Mouse (Mus musculus): ENCODE results near the gene Arhgap24.

The Arhgap24 gene

DNA sequence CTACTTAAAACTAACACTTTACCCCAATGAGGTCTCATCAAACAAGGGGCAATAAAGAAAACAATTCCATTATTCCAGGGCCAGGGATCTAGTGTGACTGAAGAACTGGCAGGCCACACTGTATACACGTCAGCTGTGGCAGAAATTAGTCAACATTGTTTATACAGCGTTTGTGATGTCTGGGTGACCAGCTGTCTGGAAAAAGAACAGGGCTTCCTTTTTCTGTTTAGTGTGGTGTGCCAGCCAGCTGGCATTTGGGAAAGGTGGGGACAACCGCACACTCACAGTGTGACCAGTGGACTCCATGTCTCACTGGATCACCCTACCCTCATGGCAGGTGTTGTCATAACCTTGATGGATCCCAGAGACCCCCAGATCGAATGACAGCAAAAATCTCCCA is 302.4 kb downstream of the Arhgap24 start:
- DNase-seq (ENCODE audit: inconsistent age in 2 of 2, low spot score in 1 of 2): peak in 1 of 2 experiments; percentile 13

DNA sequence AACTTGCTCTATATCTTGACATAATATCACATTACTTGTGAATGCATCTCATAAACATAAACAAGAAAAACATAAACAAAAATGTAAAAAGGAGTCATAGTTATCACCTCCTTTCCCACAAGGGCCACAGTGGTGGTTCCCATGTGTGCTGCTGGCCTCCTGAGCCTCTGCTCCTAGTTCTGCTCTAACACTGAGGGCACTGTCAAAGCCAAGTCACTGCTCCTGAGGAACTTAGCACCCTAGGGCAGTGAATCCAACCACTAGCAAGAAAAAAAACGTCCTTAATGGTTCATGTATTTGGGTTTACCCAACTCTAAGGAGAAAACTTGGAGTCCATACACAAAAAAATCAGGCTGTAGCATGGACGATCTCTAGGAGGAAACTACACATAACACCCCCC is 304.9 kb downstream of the Arhgap24 start:
- no peak for DNase-seq (ENCODE audit: inconsistent age in 2 of 2, low spot score in 1 of 2)

DNA sequence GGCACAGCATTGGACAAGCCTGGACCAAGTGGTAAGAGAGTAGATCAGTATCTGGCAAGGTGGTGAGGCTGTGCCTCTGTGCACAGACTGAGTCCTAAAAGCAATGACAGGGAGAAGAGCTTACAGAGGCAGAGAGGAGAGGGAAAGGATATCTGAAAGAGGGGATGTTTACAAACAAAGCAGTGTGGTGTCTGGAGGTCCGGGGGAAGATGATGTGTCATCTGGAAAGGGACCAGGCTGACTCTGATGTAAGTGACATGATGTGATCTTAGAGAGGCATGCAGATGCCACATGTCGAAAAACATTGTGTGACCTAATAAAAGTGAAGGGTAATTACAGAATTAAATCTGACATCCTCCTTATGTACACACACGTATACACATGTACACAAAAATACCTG is 307.2 kb downstream of the Arhgap24 start:
- peak in 1 of 2 experiments; percentile 11 for DNase-seq (ENCODE audit: inconsistent age in 2 of 2, low spot score in 1 of 2)

DNA sequence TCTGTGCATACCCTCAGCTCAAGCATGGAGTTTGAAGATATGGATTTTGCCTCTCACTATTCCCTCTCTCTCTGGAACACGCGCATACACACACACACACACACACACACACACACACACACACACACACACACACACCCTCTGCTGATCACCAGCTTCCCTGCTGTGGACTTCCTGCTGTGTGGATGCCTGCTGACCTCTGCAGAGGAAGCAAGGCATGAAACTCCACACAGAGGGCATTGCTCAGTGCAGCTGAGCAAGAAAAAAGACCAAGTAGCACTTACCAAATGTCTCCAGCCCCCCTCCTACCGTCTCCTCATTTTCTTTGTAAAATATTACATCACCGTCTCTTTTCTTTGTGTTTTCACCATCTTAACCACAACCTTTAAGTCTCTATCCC is 310.1 kb downstream of the Arhgap24 start:
- no peak for DNase-seq (ENCODE audit: inconsistent age in 2 of 2, low spot score in 1 of 2)

DNA sequence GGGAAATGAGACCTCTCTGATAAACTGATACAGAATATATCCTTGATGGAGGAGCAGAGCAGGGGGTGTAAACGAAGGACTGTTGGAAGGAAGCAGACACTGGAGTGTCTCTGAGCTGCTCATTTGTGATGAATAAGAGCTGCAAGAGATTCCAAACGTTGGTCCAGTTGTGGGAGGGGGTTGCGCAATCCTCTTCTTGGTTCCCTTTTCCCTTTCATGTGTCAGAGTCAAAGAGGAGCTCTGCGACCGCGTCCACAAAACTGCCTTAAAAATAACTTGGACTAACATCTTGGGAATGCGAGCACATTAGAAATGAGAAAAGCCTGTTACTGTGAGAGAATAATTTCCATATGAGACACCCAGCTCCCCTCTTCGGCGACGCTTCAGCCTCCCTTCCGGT is 312.3 kb downstream of the Arhgap24 start:
- DNase-seq (ENCODE audit: inconsistent age in 2 of 2, low spot score in 1 of 2): peak; percentile 15 to 54

DNA sequence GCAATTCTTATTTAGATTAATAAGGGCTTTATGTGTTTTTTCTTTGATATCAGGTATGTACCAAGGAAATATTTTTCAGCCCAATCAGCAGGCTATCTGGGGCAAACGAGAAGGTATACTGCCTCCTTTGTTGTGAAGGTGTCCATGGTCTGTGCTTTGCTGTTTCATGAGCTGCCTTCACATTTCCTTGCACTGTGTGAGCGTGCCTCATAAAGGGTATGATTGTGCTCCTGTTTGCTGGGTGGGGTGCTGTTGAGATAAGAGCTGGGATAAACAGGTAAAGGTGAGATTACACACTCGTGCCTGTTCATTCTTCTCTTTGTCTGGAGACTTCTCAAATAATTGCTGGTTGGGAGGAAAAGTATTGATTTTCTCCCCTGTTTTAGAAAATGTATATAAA is 320.3 kb downstream of the Arhgap24 start:
- DNase-seq (ENCODE audit: inconsistent age in 2 of 2, low spot score in 1 of 2): no peak

DNA sequence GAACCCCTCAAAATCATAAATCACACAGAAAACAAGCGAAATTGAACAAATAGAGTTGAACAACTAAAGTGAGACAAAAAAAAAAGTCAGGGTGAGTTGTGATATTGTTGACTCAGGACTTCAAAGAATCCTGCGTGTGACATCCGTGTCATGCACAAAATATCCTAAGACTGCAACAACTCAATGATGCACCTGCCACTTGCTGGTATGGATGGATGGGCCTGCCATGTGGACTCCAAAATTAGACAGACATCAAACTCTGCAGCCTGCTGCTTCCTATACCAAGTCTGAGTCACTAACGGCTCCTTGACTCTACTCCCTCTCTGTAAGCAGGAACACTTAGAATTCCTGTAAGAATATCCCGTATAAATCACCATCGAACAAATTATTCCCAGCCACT is 321.6 kb downstream of the Arhgap24 start:
- DNase-seq (ENCODE audit: inconsistent age in 2 of 2, low spot score in 1 of 2): no peak

DNA sequence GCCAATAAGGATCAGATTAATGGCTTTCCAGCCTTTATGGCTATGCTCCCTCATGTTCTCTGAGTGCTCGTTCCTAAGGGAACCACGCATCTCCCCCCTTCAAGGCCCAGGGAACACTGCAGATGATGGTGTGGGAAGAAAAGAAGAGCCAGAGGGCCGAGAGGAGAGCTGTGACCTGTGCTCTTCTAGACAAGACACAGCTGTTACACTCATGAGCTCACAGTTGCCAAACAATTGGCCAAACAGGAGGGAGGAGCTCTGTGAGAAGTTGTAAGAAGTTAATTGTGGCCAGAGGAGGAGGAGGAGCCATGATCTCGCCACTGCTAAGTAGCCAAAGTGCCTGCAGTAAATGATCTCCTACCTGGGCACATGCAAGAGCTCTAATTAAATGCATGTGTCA is 322.5 kb downstream of the Arhgap24 start:
- no peak for DNase-seq (ENCODE audit: inconsistent age in 2 of 2, low spot score in 1 of 2)

DNA sequence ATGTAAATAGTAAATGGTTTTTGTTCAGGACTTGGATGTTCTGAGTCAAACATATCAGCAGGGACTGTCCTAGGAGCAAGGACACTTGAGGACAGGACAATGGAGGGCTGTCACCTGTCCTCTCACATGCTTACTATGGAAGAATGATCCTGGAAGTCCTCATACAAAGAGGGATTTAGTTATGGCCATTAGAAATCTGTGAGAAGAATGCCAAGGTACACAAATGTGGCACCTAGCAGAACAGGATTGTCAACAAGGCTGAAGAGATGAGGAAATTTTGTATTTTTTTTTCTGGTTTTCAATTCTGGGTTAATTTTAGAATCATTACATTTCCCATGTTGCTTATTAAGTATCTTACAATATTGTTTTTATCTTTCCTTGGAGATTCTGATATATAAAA is 326.3 kb downstream of the Arhgap24 start:
- no peak for DNase-seq (ENCODE audit: inconsistent age in 2 of 2, low spot score in 1 of 2)

DNA sequence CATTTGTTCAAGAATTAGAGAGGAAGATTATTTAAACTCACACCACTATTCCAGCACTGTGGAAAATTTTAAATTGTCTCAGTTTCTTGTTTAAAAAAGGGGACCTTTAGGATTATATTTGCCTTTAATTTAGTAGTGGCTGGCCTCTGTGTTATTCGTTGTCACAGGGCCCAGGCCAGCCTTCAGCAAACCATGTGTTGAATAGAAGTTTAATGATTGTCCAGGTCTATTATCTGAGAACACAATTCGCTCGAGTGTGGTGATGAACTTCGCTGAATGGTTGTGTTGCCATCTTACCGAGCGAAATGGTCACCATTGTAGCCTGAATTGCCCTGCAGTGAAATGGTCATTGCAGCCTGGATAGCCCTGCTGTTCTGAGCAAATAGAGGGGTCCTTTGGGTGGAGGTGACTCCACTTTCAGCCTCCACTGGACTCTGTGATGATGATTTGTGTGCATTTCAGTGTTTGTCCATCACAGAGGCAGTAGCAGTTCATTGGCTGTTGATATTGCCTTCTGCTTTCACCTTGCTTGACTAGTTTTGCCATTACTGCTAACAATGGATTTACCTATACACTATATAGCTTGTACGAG is 329.3 kb downstream of the Arhgap24 start:
- DNase-seq (ENCODE audit: inconsistent age in 2 of 2, low spot score in 1 of 2): no peak

DNA sequence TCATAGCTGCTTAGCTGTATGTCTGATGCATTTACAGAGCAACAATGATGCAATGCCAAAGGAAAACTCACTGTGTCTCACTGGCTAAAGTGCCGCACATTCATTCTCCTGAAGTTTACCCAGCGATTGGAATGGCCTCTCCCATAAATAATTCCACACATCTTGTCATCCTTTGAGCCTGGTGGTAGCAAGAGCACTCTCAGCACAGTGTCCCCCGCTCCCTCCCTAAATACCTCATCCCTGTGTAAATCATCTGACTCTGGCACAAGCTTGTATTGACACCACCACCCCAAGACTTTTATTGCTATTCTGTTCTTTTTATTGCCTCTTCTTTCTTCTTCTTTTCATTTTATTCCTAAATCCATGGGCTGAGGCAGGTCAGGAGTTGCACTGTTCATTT is 332.1 kb downstream of the Arhgap24 start:
- DNase-seq (ENCODE audit: inconsistent age in 2 of 2, low spot score in 1 of 2): no peak

DNA sequence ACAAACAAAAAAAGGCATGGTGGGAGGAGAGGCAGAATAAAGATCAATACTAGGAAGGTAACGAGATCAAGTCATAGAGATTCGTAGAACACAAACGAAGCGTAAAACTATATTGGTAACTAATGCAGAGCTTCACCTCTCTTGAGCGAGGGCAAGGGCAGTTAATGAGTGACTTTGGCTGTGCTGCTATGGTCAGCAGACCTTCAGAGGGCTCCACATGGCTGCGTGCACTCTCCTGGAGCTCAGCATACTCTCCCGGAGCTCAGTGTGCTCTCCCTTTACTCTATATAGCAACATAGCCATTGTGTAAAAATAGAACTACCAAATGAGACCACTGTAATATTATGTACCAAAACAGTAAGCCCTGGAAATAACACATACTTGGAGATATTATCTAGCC is 336.4 kb downstream of the Arhgap24 start:
- no peak for DNase-seq (ENCODE audit: inconsistent age in 2 of 2, low spot score in 1 of 2)

DNA sequence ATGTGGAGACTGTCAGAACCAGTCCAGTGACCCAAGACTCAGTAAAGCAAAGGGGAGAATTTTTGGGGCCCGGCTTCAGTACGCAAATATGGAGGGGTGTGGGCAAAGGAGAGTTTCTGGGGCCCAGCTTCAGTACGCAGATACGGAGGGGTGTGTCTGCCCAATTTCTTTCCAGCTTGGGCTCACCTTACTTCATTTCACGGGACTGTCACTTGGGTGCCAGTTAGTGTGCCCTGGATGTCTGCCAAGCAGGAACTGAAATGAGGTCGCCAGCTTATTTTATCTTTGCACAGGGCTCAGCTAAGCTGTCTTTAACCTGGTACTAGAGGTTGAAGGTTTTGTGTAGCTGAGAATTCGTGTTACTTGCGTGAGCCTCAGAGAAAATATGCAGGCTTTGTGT is 344.3 kb downstream of the Arhgap24 start:
- peak; percentile 15 to 43 for DNase-seq (ENCODE audit: inconsistent age in 2 of 2, low spot score in 1 of 2)

DNA sequence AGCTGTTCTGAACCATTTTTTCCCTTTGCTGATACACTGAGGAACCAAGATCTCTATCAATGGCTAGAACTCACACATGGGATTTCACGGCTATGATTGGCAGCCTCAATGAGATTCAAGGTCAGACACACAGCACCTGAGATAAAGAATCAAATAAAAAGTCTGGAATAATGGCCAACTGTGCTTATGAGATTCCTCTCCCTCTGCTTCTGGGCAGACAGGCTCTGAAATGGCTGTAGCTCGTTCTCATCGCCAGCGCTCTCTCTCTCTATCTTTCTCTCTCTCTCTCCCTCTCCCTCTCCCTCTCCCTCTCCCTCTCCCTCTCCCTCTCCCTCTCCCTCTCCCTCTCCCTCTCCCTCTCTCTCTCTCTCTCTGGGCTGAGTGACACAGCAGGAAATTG is 357.9 kb downstream of the Arhgap24 start:
- no peak for DNase-seq (ENCODE audit: inconsistent age in 2 of 2, low spot score in 1 of 2)

DNA sequence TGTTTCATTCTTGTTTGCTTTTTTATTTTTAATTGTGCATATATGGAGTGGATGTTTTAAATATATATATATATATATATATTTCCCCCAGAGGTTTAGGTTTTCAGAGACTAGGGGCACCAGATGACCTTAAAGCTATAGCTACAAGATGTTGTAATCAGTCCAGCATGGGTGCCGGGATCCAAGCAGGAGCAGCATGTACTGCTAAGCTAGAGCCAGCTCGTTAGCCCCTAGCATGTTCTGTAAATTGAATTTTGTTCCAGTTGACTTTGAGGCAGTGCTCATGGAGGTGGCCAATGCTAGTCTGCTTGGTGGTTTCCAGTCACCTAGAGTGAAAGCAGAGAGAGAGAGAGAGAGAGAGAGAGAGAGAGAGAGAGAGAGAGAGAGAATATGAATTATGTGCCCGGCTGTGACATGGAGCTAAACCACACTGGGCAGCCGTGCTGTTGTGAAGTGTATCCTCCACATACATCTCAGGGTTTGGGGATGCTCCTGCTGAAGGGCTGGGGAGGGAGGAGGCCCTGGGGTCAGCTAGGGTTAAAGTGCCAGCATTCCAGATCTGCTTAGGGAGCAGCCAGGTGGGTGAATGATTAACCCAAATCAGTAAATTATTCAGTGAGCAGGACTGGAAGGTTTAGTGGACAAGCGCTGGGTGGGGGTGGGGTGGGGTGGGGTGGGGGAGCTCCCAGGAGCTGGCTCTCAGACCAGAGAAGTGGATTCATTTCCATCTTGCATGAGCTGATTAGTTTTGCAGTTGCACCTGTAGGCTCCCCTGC is 362.9 kb downstream of the Arhgap24 start:
- DNase-seq (ENCODE audit: inconsistent age in 2 of 2, low spot score in 1 of 2): no peak

DNA sequence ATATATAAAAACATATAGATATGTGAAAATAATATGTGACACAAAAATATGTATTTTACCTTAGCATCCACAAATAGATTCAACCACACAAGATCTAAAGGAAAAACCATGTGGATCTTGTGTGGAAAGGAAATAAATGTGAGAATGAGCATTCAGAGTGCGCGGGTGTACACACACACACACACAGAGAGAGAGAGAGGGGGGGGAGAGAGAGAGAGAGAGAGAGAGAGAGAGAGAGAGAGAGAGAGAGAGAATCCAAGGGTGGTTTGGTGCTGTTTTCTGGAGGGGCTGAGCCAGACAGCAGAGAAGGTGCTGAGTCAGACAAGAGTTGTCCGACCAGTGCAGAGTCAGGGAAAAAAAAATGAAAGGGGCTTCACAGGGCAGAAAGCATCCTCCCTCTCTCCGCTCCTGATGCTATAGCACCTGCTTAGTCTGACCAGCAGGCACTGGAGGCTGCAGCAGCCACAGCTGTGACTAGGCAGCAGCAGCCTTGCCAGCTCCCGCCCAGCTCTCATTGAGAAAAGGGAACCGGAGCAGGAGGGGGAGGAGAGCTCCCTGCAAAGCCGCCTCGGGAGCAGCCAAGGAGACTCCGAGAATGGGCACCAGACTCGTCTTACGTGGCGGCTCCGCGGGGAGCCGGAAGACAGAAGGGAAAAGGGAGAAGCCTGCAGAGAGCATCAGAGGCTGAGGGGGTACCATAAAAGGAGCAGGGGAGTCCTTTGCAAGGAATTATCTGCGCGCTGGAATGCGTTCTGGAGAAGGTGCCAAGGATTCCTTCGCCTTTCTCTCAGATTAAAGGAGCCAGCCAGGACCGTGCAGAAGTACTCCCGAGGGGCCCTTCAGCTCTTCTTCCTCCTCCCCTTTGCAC is 363.8 kb downstream of the Arhgap24 start:
- peak; percentile 77 to 90 for DNase-seq (ENCODE audit: inconsistent age in 2 of 2, low spot score in 1 of 2)

DNA sequence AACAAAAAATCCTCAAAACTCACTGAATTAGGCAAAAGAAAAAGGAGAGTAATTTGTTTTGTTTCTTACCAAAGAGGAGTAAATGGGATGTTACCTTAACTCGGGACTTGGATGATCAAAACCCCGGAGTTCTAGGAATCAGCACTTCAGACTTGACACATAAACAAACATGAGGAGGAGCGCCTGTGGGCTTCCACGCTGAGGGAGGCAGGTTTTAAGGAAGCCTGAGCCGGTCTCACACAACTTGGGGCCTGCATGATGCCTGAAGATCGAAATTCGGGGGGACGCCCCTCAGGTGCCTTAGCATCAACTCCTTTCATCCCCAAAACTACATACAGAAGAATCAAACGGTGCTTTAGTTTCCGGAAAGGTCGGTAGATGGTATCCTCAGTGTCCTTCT is 364.6 kb downstream of the Arhgap24 start:
- DNase-seq (ENCODE audit: inconsistent age in 2 of 2, low spot score in 1 of 2): peak in 1 of 2 experiments; percentile 35

DNA sequence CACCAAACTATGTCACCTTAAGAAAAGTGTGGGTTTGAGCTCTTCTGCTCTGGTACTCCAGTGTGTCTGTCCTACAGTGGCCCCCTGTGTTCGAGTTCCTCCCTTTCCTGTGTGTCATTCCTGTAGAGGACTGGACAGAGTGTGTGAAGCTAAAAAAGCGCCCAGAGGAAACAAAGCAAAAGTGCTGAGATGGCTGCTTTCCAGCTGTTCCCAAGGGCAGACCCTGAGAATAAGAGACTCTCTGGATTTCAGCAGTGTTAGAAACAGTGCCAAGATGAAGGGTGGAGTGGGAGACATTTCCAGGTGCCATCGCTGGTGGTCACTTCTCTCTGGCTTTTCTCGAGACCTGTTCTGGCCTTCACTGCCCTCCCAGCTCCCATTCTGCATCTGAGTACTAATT is 366.7 kb downstream of the Arhgap24 start:
- peak in 1 of 2 experiments; percentile 31 for DNase-seq (ENCODE audit: inconsistent age in 2 of 2, low spot score in 1 of 2)

DNA sequence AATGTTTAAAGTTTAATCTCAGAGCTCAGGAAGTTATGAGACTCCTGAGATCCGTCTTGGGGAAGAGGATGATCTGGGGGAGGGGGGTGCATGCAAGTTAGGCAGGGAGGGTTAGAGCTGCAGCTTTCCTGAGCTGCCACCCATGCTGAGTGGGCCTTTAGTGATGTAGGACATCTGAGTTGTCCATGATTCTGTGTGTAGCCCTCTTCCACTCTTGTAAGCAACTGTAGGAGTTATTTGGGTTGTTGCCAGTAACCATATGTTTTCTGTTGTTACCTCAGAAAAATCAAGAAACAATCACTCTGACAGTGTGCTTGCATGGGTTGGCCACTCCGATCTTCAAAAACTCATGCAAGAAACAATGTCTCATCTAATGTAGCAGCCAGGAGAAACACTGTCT is 370.6 kb downstream of the Arhgap24 start:
- DNase-seq (ENCODE audit: inconsistent age in 2 of 2, low spot score in 1 of 2): no peak

DNA sequence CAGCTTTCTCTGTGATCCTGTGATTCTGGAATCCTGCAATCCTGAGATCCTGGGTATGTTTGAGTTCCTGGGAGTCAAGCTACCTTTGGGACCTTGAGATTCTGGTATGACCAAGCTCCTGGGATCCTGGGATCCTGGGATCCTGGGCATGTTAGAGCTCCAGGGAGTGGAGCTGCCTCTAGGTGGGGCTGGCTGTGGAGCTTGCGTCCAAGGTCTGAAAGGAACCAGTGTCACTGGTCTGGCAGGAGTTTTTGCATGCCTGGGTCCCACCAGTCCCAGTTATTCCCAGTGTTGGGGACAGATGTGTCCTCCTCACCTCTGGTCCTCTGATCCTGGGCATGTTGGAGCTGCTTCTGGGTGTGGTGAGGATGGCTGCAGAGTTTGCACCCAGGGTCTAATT is 372.6 kb downstream of the Arhgap24 start:
- DNase-seq (ENCODE audit: inconsistent age in 2 of 2, low spot score in 1 of 2): no peak

DNA sequence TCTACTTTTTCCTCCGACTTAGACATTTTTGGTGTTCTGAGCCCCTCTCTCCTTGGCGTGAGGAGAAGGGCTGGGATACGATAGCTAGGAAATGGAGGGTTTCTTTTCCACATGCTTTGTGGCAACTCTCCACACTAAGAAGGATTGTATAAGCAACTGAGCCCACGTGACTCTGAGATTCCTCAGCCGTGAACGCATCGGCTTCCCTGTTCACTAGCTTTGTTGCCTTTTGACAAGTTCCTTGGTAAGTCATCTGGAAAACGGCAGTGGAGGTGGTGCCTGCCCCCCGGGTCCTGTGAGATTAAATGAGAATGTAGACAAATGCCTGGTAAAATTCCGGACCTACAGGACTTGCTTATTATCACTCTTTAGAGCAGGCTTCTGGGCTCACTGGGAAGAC is 374.6 kb downstream of the Arhgap24 start:
- DNase-seq (ENCODE audit: inconsistent age in 2 of 2, low spot score in 1 of 2): no peak

DNA sequence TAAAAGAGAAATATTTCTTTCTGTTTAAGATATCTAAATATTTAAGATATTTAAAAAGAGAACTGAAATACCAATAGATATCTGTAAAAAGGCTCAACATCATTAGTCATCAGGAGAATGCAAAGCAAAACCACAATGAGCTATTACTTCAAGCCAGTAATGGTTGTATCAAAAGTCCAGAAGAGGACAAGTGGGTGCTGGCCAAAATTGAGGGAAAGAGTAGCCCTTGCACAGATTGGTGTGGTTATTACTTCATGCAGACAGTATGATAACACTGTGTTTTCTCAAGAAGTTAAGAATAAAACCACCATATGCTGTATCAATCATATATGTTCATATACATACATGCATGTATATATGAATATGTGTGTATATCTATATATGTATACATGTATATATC is 376.9 kb downstream of the Arhgap24 start:
- DNase-seq (ENCODE audit: inconsistent age in 2 of 2, low spot score in 1 of 2): no peak
